In the genomic region with DNA sequence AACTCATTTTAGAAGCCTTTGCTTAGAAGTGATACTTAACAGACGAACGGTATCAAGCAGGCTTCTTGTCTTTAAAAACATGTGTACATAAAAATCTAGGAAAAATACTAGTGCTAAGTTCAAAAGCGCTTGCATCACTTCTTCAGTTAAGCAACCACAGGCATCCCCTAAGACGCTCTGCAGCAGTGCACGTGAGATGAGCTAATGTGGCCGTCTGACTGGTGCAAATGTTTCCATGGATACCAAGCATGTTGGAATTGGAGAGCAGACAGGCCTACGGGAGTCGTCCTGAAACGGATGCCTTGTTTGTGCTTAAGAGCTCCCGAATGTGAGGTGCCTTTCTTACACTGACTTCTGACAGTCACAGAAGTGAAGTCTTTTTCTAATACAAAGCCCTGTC, we compare ENCODE assay signal across 8 mouse cellular contexts. TPM values are rescaled to one million over a fixed set of nuclear protein-coding genes. Genes with fewer than 3 reads are reported as not detected.
DNase-seq lines count a peak whose midpoint lies in the region; ATAC-seq lines count a peak whose summit lies in the region.

No protein-coding gene starts in this region.

- ATAC-seq in erythroblast, adult 5-6 weeks (replicated peaks; ENCODE audit: low FRiP score, poor library complexity, severe bottlenecking) = no peak
- ATAC-seq in activated CD4-positive, CD25-positive, alpha-beta regulatory T cell, adult 4 months = no peak

- DNase-seq in layer of hippocampus, adult 9-11 months = peak; percentile 69
- no peak for DNase-seq in layer of hippocampus, adult 9-10 months (ENCODE audit: low spot score)
- peak; percentile 63 for DNase-seq in embryo, embryonic 10 days (ENCODE audit: low spot score)
- DNase-seq in heart, adult 9 months (ENCODE audit: low spot score in 2 of 2) = peak; percentile 66 to 72
- peak; percentile 53 to 74 for DNase-seq in lung, postnatal 4 days
- DNase-seq in telencephalon, adult 2 months (ENCODE audit: low read depth, low spot score) = peak; percentile 78

RNA-seq across cellular contexts. Expression of gene Map3k4, which starts 27.9 kb away (rescaled TPM):
- 0.77 and 1.3 TPM in 2 replicates for total RNA-seq in erythroblast, adult 5-6 weeks (2015; ENCODE audit: low replicate concordance)
- total RNA-seq in erythroblast, adult 5-6 weeks (2017; ENCODE audit: low replicate concordance) = 6.3 and 7.2 TPM in 2 replicates
- 10 to 100 TPM; 10.0 to 11.9 TPM for polyA plus RNA-seq in activated CD4-positive, CD25-positive, alpha-beta regulatory T cell, adult 4 months (2017; shearing (Covaris generic))
